Mouse (Mus musculus) ES-E14 (cell line): ENCODE results near the gene Eif2ak2. TPM values are rescaled to one million over a fixed set of nuclear protein-coding genes. Genes with fewer than 3 reads are reported as not detected.

Source experiments
- DNase-seq: peaks from one replicate; pipeline ENCODE4 v3.0.0-alpha.2; 2013; ENCODE audit warnings: low read depth, low spot score
- H3K27ac ChIP-seq: 2 replicates; pipeline ENCODE4 v1.5.1; 2012; ENCODE audit warnings: low read depth, mild to moderate bottlenecking, low read length, moderate library complexity, mixed read lengths; ENCODE audit not compliant: poor library complexity, insufficient read depth, severe bottlenecking
- H3K36me3 ChIP-seq: 2 replicates; pipeline ENCODE4 v1.6.1; 2012; ENCODE audit warnings: mild to moderate bottlenecking, low read length, moderate library complexity, mixed read lengths; ENCODE audit not compliant: control insufficient read depth, poor library complexity, insufficient read depth, severe bottlenecking
- H3K4me1 ChIP-seq, 2 experiments: fragments of 150-350 bp in 1 of 2; sonication (generic) in 1 of 2; 2 replicates each; pipeline ENCODE4 v1.6.1; 2012; ENCODE audit warnings: low read length in 2 of 2, mild to moderate bottlenecking in 1 of 2, mixed read lengths in 1 of 2; ENCODE audit not compliant: control insufficient read depth in 2 of 2, insufficient read depth in 2 of 2, poor library complexity in 1 of 2
- H3K4me3 ChIP-seq, 2 experiments: fragments of 150-350 bp in 1 of 2; sonication (generic) in 1 of 2; 2 replicates each; pipeline ENCODE4 v1.5.1; 2012; ENCODE audit warnings: low read length in 2 of 2, low read depth in 1 of 2, mild to moderate bottlenecking in 1 of 2, mixed read lengths in 1 of 2; ENCODE audit not compliant: insufficient read depth in 1 of 2, poor library complexity in 1 of 2, severe bottlenecking in 1 of 2
- H3K9ac ChIP-seq: 2 replicates; pipeline ENCODE4 v1.6.1; 2012; ENCODE audit warnings: low read depth, mild to moderate bottlenecking, low read length, mixed read lengths; ENCODE audit not compliant: poor library complexity, insufficient read depth, severe bottlenecking
- H3K9me3 ChIP-seq: fragments of 150-350 bp; sonication (generic); 2 replicates; pipeline ENCODE4 v1.6.1; 2012; ENCODE audit warnings: low read depth, mild to moderate bottlenecking, low read length; ENCODE audit not compliant: control insufficient read depth, insufficient read depth
- CHD2 ChIP-seq: IDR thresholded peaks from 2 replicates; pipeline ENCODE4 v1.6.1; 2014; ENCODE audit warnings: mild to moderate bottlenecking, low read depth, low read length, inconsistent platforms
- HCFC1 ChIP-seq: IDR thresholded peaks from 2 replicates; pipeline ENCODE4 v1.6.1; 2012; ENCODE audit warnings: low read length, inconsistent platforms, borderline replicate concordance; ENCODE audit not compliant: insufficient read depth
- MAFK ChIP-seq: IDR thresholded peaks from 2 replicates; pipeline ENCODE4 v1.6.1; 2014; ENCODE audit warnings: mild to moderate bottlenecking, low read depth, low read length, inconsistent platforms; ENCODE audit not compliant: insufficient read depth
- ZC3H11A ChIP-seq: IDR thresholded peaks from 2 replicates; pipeline ENCODE4 v1.6.1; 2012; ENCODE audit warnings: low read depth, mild to moderate bottlenecking, inconsistent platforms, low read length, borderline replicate concordance
- ZNF384 ChIP-seq: IDR thresholded peaks from 2 replicates; pipeline ENCODE4 v1.6.1; 2012; ENCODE audit warnings: low read depth, low read length, inconsistent platforms
- in situ Hi-C, 2 experiments: fragments of 600-800 bp; cut with MboI; formaldehyde crosslinking; loops; one replicate each; pipeline ENCODE4 v1.15.1; 2025; ENCODE audit warnings: low sequenced_read_pairs in 2 of 2, inconsistent platforms in 1 of 2; ENCODE audit not compliant: unreplicated experiment in 2 of 2
- total RNA-seq: library from RNA; depleted of rRNA; stranded (reverse); fragments of 300-350 nt; gene quantifications from 2 replicates; pipeline ENCODE4 v1.2.3, GENCODE M21; 2012; rRNA removed

Eif2ak2 gene
- total RNA-seq: 13.1 and 15.3 TPM in 2 replicates

DNA sequence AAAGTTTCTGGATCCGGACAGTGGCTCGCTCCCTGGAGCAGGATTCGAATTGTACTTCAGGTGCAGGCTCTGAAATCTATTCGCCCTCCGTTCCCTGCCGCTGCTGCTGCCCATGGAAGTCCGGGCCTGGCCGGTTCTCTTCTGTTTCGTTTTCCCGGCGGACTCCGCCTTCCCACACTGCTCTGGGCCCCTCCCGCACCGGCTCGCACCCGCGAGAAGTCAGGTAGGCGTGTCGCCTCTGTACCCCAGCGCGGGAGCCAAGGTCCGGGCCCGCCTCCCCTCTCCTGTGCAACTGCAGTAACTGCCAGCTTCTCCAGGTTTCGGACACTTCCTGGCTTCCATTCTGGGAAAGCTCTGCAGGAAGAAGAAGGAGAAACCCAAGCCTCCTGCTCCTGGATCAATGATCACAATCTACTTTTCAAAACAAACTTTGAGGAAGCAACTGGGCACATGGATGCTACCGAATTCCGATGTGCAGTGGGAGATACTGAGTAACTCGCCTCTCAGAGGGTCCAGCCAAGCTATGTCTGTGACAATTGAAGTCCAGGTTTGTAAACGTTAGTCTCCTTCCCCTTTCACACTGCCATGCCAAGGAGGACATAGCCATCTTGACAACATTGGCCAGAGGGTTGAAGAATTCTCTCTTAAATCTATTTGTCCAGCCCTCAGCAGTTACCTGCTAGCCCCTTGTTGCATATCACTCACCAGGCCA lies at the start of gene Eif2ak2:
Gene Eif2ak2 (minus strand): TSS at position 173 of the 712 bp plus-strand sequence.
- H3K4me1 ChIP-seq: peaks cover 0 to 2% of the 10 kb centered on the region in 2 experiments; a peak in 1 of 4 replicates
- no peaks in the 10 kb centered on the region for H3K36me3 ChIP-seq
- TF ChIP-seq ZNF384 (no peak), CHD2 (peak; percentile 81), HCFC1 (0 out of 2 replicates have a peak, but pooled peaks have one; percentile 23)
- peak within 1 kb of the TSS; percentile 14; the same call in 1 of the 2 replicates for H3K27ac ChIP-seq
- in situ Hi-C loops: no loop called here
- H3K9ac ChIP-seq: peak within 1 kb of the TSS; percentile 75
- no peaks in the 10 kb centered on the region for H3K9me3 ChIP-seq
- H3K4me3 ChIP-seq: peak within 1 kb of the TSS; percentile 67 to 95
- peak; percentile 69 for DNase-seq

DNA sequence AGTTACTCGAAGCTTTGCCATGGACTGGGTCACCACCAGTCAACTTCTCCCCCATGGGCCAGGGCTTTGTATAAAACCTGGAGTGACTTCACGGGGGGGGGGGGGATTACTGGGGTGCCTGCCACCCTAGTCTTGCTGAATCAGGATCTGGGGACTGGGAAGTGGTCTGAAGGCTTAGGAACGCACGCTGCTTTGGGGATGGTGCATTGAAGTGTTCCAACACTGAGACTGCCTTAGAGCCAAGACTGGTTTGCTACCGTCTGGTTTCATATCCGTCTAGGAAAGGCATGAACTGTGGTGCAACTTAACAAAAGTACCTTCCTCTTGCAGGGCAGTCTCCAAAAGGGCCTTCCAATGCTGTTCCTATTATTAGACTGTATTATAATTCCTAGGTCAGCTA lies 35.3 kb upstream of the Eif2ak2 start:
- Histone ChIP-seq H3K36me3 (peaks cover 21% of the 10 kb centered on the region), H3K9ac (no peak overlapping the region), H3K4me3 (peak overlapping the region in 1 of 2 experiments; percentile 60; a peak in 2 of 4 replicates), H3K27ac (no peak overlapping the region), H3K4me1 (peaks cover 3 to 4% of the 10 kb centered on the region in 2 experiments; a peak in 3 of 4 replicates), H3K9me3 (no peaks in the 10 kb centered on the region)
- in situ Hi-C loops: no loop called here
- no peak for DNase-seq
- TF ChIP-seq CHD2: no peak
- no peak for TF ChIP-seq HCFC1
- no peak for TF ChIP-seq MAFK
- TF ChIP-seq ZC3H11A: no peak
- TF ChIP-seq ZNF384: no peak

DNA sequence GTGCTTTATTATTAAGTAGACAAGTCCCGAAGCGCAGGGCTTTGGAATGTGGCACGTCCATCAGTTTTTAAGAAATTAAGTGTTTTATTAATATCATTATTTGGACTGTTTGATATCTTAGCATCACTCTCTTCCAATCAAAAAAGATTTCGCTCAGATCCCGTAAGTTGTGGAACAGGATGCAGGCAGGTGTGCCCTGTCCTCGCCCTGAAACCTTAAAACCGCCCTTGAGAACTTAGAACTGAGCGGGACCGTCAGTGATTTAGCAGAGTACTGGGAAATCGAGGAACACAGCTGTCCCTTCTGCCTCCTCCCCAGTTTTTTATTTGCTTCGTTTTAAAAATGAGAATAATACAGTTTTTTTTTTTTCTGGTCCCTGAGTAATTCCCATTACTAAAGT lies 34.5 kb upstream of the Eif2ak2 start:
- DNase-seq: no peak
- in situ Hi-C loops: no loop called here
- Histone ChIP-seq H3K9ac (peak overlapping the region; percentile 93), H3K4me3 (peak overlapping the region; percentile 60 to 66), H3K9me3 (no peaks in the 10 kb centered on the region), H3K27ac (peak overlapping the region; percentile 47; the same call in 1 of the 2 replicates), H3K36me3 (peaks cover 19% of the 10 kb centered on the region), H3K4me1 (peaks cover 3 to 4% of the 10 kb centered on the region in 2 experiments; a peak in 3 of 4 replicates)
- TF ChIP-seq MAFK (no peak), ZNF384 (no peak), CHD2 (no peak), ZC3H11A (no peak), HCFC1 (no peak)

DNA sequence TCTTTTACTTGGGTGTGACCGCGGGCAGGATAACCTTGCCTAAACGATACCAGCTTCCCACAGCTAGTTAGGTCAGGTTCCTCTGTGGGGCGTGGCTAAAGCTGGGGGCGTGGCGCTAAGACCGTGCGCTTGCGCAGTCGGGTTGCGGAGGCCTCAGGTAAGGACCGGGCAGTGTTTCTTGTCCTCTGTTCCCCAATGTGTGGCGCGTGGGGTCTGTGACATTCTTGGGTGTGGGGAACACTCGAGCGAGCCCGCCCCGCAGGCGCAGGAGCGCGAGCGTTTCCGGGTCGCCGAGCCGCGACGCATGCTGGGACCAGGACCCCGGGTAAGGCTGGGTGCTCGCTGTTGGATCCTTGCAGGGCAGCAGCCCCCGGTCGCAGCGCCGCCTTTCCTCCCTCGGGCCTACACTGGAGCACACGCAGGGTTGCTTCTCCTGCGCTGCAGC lies 34.0 kb upstream of the Eif2ak2 start, which contains the start of gene Cebpzos:
Gene Cebpzos (plus strand): TSS at position 132 of the 445 bp plus-strand sequence.
- TF ChIP-seq MAFK (no peak), CHD2 (no peak), ZNF384 (no peak), HCFC1 (no peak), ZC3H11A (no peak)
- Histone ChIP-seq H3K4me1 (peaks cover 3 to 4% of the 10 kb centered on the region in 2 experiments; a peak in 3 of 4 replicates), H3K9me3 (no peaks in the 10 kb centered on the region), H3K4me3 (peak within 1 kb of the TSS; percentile 60 to 66), H3K9ac (peak within 1 kb of the TSS; percentile 93), H3K27ac (peak within 1 kb of the TSS; percentile 57), H3K36me3 (peaks cover 19% of the 10 kb centered on the region)
- peak; percentile 93 for DNase-seq
- in situ Hi-C loops: no loop called here

DNA sequence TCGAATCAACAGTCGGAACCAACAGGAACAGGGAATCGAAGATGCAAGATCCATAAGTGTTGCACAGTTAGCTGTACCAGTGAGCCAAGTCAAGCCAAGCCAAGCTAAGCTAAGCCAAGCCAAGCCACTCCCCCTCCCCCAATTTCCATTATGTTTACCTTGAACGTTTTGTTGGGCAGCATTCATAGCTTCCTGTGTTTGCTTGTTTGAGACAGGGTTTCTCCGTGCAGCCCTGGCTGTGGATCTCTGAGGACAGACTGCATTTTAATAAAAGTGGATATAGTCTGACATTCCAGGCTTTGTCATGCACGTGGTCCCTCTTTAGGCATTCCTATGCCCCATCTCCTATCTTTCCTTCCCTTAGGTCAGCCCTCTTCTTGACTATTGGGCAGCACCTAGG lies 33.4 kb upstream of the Eif2ak2 start:
- H3K27ac ChIP-seq: peak overlapping the region; percentile 57; the same call in 1 of the 2 replicates
- peaks cover 14% of the 10 kb centered on the region for H3K36me3 ChIP-seq
- DNase-seq: no peak
- H3K9me3 ChIP-seq: no peaks in the 10 kb centered on the region
- peak overlapping the region; percentile 60 to 66 for H3K4me3 ChIP-seq
- peak overlapping the region; percentile 27; the same call in 1 of the 2 replicates for H3K9ac ChIP-seq
- H3K4me1 ChIP-seq: peaks cover 3 to 4% of the 10 kb centered on the region in 2 experiments; a peak in 3 of 4 replicates
- in situ Hi-C loops: no loop called here
- TF ChIP-seq HCFC1: no peak
